Mouse (Mus musculus) granulocyte monocyte progenitor cell, adult 5-6 weeks (primary cell): ENCODE results near the gene Skap1. TPM values are rescaled to one million over a fixed set of nuclear protein-coding genes. Genes with fewer than 3 reads are reported as not detected.
A peak's percentile ranks its signal among the peaks of the same experiment; 100 is the strongest.

ENCODE experiments used
- ATAC-seq: replicated peaks from 2 replicates; pipeline ENCODE4 v1.8.0; 2016; ENCODE audit warnings: mild to moderate bottlenecking, moderate TSS enrichment, inconsistent platforms; ENCODE audit not compliant: poor library complexity, severe bottlenecking
- total RNA-seq, 2 experiments: library from RNA; stranded (forward) in 1 of 2; stranded (reverse) in 1 of 2; fragments of 200-712, 200-1000 nt in 1 of 2; fragments of >200 nt in 1 of 2; fragmentation: Nextera tagmentation in 1 of 2; gene quantifications; 2 replicates each; pipeline ENCODE4 v1.2.3; 2014 to 2017

Skap1 gene
- total RNA-seq, 2 experiments from 2014 or later, result 0.98 TPM; not detected in 1

GRCm38 (mm10) chr11:96619576-96619975, 155.2 kb downstream of the Skap1 start:
- ATAC-seq, result no peak

- ATAC-seq, result no peak
Observed at GRCm38 (mm10) chr11:96620006-96620405, 155.6 kb downstream of the Skap1 start.

GRCm38 (mm10) chr11:96620660-96621059, 156.3 kb downstream of the Skap1 start:
- ATAC-seq, result no peak

- no peak for ATAC-seq
Observed at GRCm38 (mm10) chr11:96621167-96621566, 156.8 kb downstream of the Skap1 start.

- ATAC-seq, result peak; percentile 75
Observed at GRCm38 (mm10) chr11:96622782-96623181, 158.4 kb downstream of the Skap1 start.

- no peak for ATAC-seq
Observed at GRCm38 (mm10) chr11:96624436-96624835, 160.0 kb downstream of the Skap1 start.

GRCm38 (mm10) chr11:96629775-96630174, 165.4 kb downstream of the Skap1 start:
- ATAC-seq, result no peak

GRCm38 (mm10) chr11:96631521-96631920, 167.1 kb downstream of the Skap1 start:
- ATAC-seq, result no peak

GRCm38 (mm10) chr11:96637927-96638326, 173.5 kb downstream of the Skap1 start:
- no peak for ATAC-seq

- ATAC-seq, result no peak
Observed at GRCm38 (mm10) chr11:96639805-96640204, 175.4 kb downstream of the Skap1 start.

GRCm38 (mm10) chr11:96642173-96643140, 178.1 kb downstream of the Skap1 start:
- ATAC-seq, result peak; percentile 92

- no peak for ATAC-seq
Observed at GRCm38 (mm10) chr11:96644969-96645368, 180.6 kb downstream of the Skap1 start.

GRCm38 (mm10) chr11:96645538-96646037, 181.2 kb downstream of the Skap1 start:
- ATAC-seq, result no peak

GRCm38 (mm10) chr11:96651848-96652247, 187.5 kb downstream of the Skap1 start:
- ATAC-seq, result no peak

- peak; percentile 100 for ATAC-seq
Observed at GRCm38 (mm10) chr11:96653867-96654266, 189.5 kb downstream of the Skap1 start.

- no peak for ATAC-seq
Observed at GRCm38 (mm10) chr11:96658420-96658819, 194.0 kb downstream of the Skap1 start.

- ATAC-seq, result peak; percentile 52
Observed at GRCm38 (mm10) chr11:96666924-96667323, 202.5 kb downstream of the Skap1 start.

GRCm38 (mm10) chr11:96668367-96668766, 204.0 kb downstream of the Skap1 start:
- ATAC-seq, result no peak

- ATAC-seq, result peak; percentile 46; the same call in 1 of the 2 replicates
Observed at GRCm38 (mm10) chr11:96673792-96674191, 209.4 kb downstream of the Skap1 start.

GRCm38 (mm10) chr11:96674786-96675365, 210.5 kb downstream of the Skap1 start:
- ATAC-seq, result no peak

GRCm38 (mm10) chr11:96678026-96678425, 213.6 kb downstream of the Skap1 start:
- no peak for ATAC-seq
